Mouse (Mus musculus): ENCODE results near the gene Zic1. TPM values are rescaled to one million over a fixed set of nuclear protein-coding genes. Genes with fewer than 3 reads are reported as not detected.

The Zic1 gene
- polyA plus RNA-seq, 1 experiment from 2014 or later, result 14.8 TPM

DNA sequence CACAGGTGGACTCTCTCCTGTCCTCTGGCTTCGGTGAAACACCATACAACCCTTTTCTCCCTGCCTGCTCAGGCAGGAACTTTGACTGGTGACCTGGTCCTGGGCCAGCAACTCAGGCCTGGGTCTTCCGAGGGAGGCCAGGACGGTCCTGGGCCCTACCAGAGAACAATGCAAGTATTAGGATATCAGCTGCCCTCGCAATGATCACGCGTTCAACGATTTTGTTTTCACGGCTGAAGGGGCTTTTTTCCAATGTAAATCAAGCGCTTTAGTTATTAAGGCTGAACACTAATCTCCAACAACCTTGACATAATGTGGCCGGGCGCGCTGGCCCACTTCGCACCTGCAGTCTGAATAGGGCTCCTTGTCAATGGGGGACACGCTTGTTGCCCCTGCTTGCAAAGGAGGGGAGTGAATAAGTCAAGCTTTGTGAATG, 28.6 kb upstream of the Zic1 start:
- Histone ChIP-seq H3K4me1 (replicated peaks) (peaks cover 16% of the 10 kb centered on the region), H3K9ac (replicated peaks) (no peak overlapping the region), H3K27ac (peak overlapping the region; percentile 48; the same call in 1 of the 2 replicates), H3K36me3 (no peaks in the 10 kb centered on the region), H3K4me2 (replicated peaks) (0 out of 2 replicates have a peak overlapping the region, but pooled peaks have one; percentile 5), H3K4me3 (replicated peaks) (no peak overlapping the region), H3K9me3 (no peaks in the 10 kb centered on the region), H3K27me3 (peaks cover 95% of the 10 kb centered on the region)
- 3% methylated on average over 14 of the region's 14 CpGs for WGBS
- peak; percentile 75 for ATAC-seq

GRCm38 (mm10) chr9:91393376-91394068, 27.9 kb upstream of the Zic1 start:
- 6% methylated on average over 8 of the region's 8 CpGs for WGBS
- H3K4me1 ChIP-seq (replicated peaks), result peaks cover 16% of the 10 kb centered on the region
- H3K36me3 ChIP-seq, result no peaks in the 10 kb centered on the region
- no peaks in the 10 kb centered on the region for H3K9me3 ChIP-seq
- H3K9ac ChIP-seq (replicated peaks), result no peak overlapping the region
- ATAC-seq, result 0 out of 2 replicates have a peak, but pooled peaks have one; percentile 13
- peak overlapping the region; percentile 48; the same call in 1 of the 2 replicates for H3K27ac ChIP-seq
- H3K4me3 ChIP-seq (replicated peaks), result no peak overlapping the region
- H3K4me2 ChIP-seq (replicated peaks), result no peak overlapping the region
- peaks cover 96% of the 10 kb centered on the region for H3K27me3 ChIP-seq

GRCm38 (mm10) chr9:91388173-91388572, 22.6 kb upstream of the Zic1 start:
- ATAC-seq, result no peak
- 4% methylated on average over 4 of the region's 4 CpGs for WGBS
- Histone ChIP-seq H3K4me3 (replicated peaks) (no peak overlapping the region; the same call in 1 of the 2 replicates), H3K9me3 (no peaks in the 10 kb centered on the region), H3K27me3 (peaks cover 98% of the 10 kb centered on the region), H3K36me3 (no peaks in the 10 kb centered on the region), H3K27ac (peak overlapping the region; percentile 49), H3K4me2 (replicated peaks) (peak overlapping the region; percentile 23; the same call in 1 of the 2 replicates), H3K9ac (replicated peaks) (no peak overlapping the region), H3K4me1 (replicated peaks) (peaks cover 35% of the 10 kb centered on the region)

- 3% methylated on average over 5 of the region's 5 CpGs for whole genome bisulfite sequencing
- Histone ChIP-seq H3K4me1 (replicated peaks) (peaks cover 38% of the 10 kb centered on the region), H3K4me3 (replicated peaks) (no peak overlapping the region), H3K36me3 (no peaks in the 10 kb centered on the region), H3K4me2 (replicated peaks) (peak overlapping the region; percentile 70; the same call in 1 of the 2 replicates), H3K27me3 (peaks cover 96% of the 10 kb centered on the region), H3K9ac (replicated peaks) (no peak overlapping the region), H3K9me3 (no peaks in the 10 kb centered on the region), H3K27ac (peak overlapping the region; percentile 93)
- no peak for ATAC-seq
These were observed 22.1 kb upstream of the Zic1 start for GRCm38 (mm10) chr9:91387740-91388080.

DNA sequence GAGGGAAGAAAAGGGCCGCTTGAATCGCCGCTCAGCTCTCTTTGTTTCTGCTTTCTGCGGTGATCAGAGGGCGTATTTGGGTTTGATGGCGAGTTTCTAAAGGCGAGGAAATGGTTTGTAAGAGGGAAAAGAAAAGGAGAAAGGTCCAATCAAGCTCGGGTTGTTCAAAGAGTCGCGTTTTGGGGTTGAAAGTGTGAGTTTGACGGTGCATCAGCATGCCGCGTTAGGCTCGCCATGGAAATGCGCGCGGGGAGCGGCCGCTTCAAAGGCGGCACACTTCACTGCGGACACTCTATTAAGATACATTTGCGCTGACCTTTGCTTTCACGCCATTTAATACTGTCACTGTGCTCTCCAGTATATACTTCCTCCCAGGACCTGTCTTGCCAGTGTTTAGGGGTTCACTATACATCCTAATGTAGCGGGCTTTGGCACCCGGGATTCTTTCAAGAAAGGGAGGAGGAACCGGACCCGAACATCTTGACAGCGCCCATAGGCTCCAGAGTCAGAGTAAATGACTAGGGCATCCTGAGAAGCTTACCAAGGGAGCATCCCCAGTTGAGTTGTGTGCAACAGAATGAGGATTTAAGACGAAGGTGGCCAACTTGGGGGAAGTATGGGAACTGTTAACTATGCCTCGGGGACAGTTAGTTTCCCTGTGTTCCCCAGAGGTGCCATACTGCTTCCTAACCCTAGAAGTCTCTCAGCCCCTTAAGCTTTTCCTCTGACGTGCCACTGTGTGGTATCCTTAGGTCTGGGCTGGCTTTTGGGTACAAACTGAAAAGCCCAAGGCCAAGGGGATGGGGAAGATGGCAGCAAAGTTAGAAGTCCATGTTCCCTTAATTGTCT, 21.5 kb upstream of the Zic1 start:
- H3K4me3 ChIP-seq (replicated peaks), result peak overlapping the region; percentile 20
- H3K9ac ChIP-seq (replicated peaks), result peak overlapping the region; percentile 52
- under 1% methylated on average over 31 of the region's 31 CpGs for WGBS
- H3K4me1 ChIP-seq (replicated peaks), result peaks cover 43% of the 10 kb centered on the region
- no peaks in the 10 kb centered on the region for H3K36me3 ChIP-seq
- no peaks in the 10 kb centered on the region for H3K9me3 ChIP-seq
- peak overlapping the region; percentile 70 for H3K4me2 ChIP-seq (replicated peaks)
- H3K27me3 ChIP-seq, result peaks cover 96% of the 10 kb centered on the region
- peak; percentile 21 for ATAC-seq
- peak overlapping the region; percentile 93 for H3K27ac ChIP-seq

- H3K9ac ChIP-seq (replicated peaks), result peak overlapping the region; percentile 52
- peak overlapping the region; percentile 20; the same call in 1 of the 2 replicates for H3K4me3 ChIP-seq (replicated peaks)
- ATAC-seq, result no peak
These were observed 20.9 kb upstream of the Zic1 start for GRCm38 (mm10) chr9:91386502-91386890.

DNA sequence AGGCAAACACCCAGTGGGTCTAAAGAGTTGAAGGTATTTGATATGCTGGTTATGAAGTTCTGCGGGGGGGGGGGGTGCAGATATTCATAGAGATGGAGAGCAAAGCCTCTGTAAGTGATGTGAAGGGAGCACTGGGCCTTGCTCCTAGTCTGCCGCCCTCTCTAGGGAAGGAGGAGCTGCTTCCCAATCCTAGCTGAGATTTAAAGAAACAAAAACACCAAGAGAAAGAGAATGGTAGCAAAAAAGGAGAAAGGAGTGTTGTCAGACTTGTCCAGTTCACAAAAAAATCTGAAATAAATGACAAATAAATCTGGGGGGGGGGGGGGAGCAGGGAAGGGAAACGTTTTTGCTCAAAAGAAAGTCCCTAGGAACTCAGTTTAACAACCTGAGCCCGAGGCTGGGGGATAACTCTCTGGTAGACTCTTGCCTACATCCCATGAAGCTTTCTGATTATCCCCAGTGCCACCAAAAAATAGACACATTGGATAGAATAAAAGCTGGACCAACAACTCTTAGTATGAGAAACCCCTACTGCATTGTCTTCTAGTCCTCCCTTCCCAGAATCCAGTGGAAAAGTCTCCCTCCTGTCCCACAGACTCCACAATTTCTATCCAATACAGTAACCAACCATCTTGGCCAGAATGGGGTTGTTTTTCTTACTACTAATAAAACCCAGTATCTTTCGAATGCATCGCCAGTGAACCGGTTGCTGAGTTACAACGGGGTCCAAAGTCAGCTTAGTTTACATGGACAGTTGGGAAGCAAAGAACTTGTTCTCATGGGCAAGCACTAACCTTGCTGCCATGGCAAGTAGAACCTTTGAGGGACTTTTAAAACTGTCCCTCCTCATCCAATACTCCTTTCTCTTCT, 20.2 kb upstream of the Zic1 start:
- Histone ChIP-seq H3K4me1 (replicated peaks) (peaks cover 50% of the 10 kb centered on the region), H3K36me3 (no peaks in the 10 kb centered on the region), H3K9me3 (no peaks in the 10 kb centered on the region), H3K9ac (replicated peaks) (0 out of 2 replicates have a peak overlapping the region, but pooled peaks have one; percentile 52), H3K27me3 (peaks cover 91% of the 10 kb centered on the region), H3K4me3 (replicated peaks) (no peak overlapping the region), H3K27ac (peak overlapping the region; percentile 93), H3K4me2 (replicated peaks) (peak overlapping the region; percentile 70)
- no peak for ATAC-seq
- 3% methylated on average over 7 of the region's 8 CpGs for WGBS

More at GRCm38 (mm10) chr9:91386502-91386890, 20.9 kb upstream of the Zic1 start:
- H3K27me3 ChIP-seq, result peaks cover 96% of the 10 kb centered on the region
- H3K9me3 ChIP-seq, result no peaks in the 10 kb centered on the region
- H3K4me1 ChIP-seq (replicated peaks), result peaks cover 47% of the 10 kb centered on the region
- no peaks in the 10 kb centered on the region for H3K36me3 ChIP-seq
- H3K4me2 ChIP-seq (replicated peaks), result peak overlapping the region; percentile 70
- 1% methylated on average over 17 of the region's 17 CpGs for WGBS
- H3K27ac ChIP-seq, result peak overlapping the region; percentile 93

- Histone ChIP-seq H3K4me1 (replicated peaks) (peaks cover 50% of the 10 kb centered on the region), H3K4me3 (replicated peaks) (0 out of 2 replicates have a peak overlapping the region, but pooled peaks have one; percentile 9), H3K27me3 (peaks cover 90% of the 10 kb centered on the region), H3K36me3 (no peaks in the 10 kb centered on the region), H3K27ac (peak overlapping the region; percentile 93), H3K4me2 (replicated peaks) (peak overlapping the region; percentile 70), H3K9ac (replicated peaks) (peak overlapping the region; percentile 20; the same call in 1 of the 2 replicates), H3K9me3 (no peaks in the 10 kb centered on the region)
- 8% methylated on average over 4 of the region's 4 CpGs for WGBS
- no peak for ATAC-seq
These were observed 19.3 kb upstream of the Zic1 start for GRCm38 (mm10) chr9:91384693-91385560.

DNA sequence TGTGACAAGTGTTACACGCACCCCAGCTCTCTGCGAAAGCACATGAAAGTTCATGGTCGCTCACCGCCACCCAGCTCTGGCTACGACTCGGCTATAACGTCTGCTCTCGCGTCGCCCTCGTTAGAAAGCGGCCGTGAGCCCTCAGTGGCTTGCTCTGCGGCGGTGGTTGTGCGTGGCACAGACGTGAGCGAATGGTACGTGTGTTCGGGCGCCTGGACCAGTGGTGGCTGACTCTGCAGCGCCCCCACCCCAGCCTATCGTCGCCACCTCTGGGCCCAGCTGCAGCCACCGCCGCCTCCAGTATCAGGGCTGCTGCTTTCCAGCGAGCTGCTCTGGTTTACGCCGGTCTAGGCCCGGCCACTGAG, 18.5 kb upstream of the Zic1 start:
- peak overlapping the region; percentile 54 for H3K4me3 ChIP-seq (replicated peaks)
- H3K9me3 ChIP-seq, result no peaks in the 10 kb centered on the region
- no peaks in the 10 kb centered on the region for H3K36me3 ChIP-seq
- WGBS, result under 1% methylated on average over 30 of the region's 30 CpGs
- peak overlapping the region; percentile 70 for H3K4me2 ChIP-seq (replicated peaks)
- peak overlapping the region; percentile 88 for H3K9ac ChIP-seq (replicated peaks)
- peaks cover 54% of the 10 kb centered on the region for H3K4me1 ChIP-seq (replicated peaks)
- H3K27me3 ChIP-seq, result peaks cover 90% of the 10 kb centered on the region
- H3K27ac ChIP-seq, result peak overlapping the region; percentile 93
- ATAC-seq, result peak; percentile 35

- 1% methylated on average over 28 of the region's 28 CpGs for WGBS
- Histone ChIP-seq H3K36me3 (no peaks in the 10 kb centered on the region), H3K4me3 (replicated peaks) (peak overlapping the region; percentile 54), H3K4me2 (replicated peaks) (peak overlapping the region; percentile 70), H3K27ac (peak overlapping the region; percentile 93), H3K27me3 (peaks cover 90% of the 10 kb centered on the region), H3K4me1 (replicated peaks) (peaks cover 59% of the 10 kb centered on the region), H3K9me3 (no peaks in the 10 kb centered on the region), H3K9ac (replicated peaks) (peak overlapping the region; percentile 88)
- ATAC-seq, result peak; percentile 53
These were observed 18.0 kb upstream of the Zic1 start for GRCm38 (mm10) chr9:91383441-91384135.

All from midbrain, embryonic 13.5 days (tissue).